21 mouse cellular contexts compared by ENCODE assay signal in genomic region chr7:35381861-35382260, GRCm38 (mm10). TPM values are rescaled to one million over a fixed set of nuclear protein-coding genes. Genes with fewer than 3 reads are reported as not detected.
DNase-seq lines count a peak whose midpoint lies in the region; ATAC-seq and TF ChIP-seq lines count a peak whose summit lies in the region.
"Had no signal": no experiment of that assay in that cellular context is flagged by ENCODE, and none has a peak within 500 bp of the region (broad histone marks: within the 10 kb centered on the region; RNA-seq: fewer than 3 reads in every experiment).

No protein-coding gene starts in this region.

- WGBS in kidney, postnatal 0 days, result 63% methylated on average over 15 of the region's 16 CpGs
- WGBS in kidney, embryonic 15.5 days, result 69% methylated on average over 16 of the region's 16 CpGs
- 53% methylated on average over 8 of the region's 16 CpGs for WGBS in intestine, embryonic 16.5 days
- whole genome bisulfite sequencing in small intestine, adult 2 months, result 66% methylated on average over 16 of the region's 16 CpGs

- no peak overlapping the region for H3K4me3 ChIP-seq in kidney, postnatal 0 days (replicated peaks; ENCODE audit: low read depth, low read length)
- no peak overlapping the region for H3K4me3 ChIP-seq in kidney, embryonic 15.5 days (replicated peaks)
- H3K4me3 ChIP-seq in intestine, embryonic 16.5 days (ENCODE audit: low read length), result no peak overlapping the region
- no peak overlapping the region for H3K4me3 ChIP-seq in small intestine, adult 2 months (ENCODE audit: low read depth, low read length)
- no peak overlapping the region for H3K4me3 ChIP-seq in gastrocnemius, adult 2 months
- H3K4me3 ChIP-seq: limb, embryonic 15.5 days; stomach, embryonic 15.5 days had no signal

- no peaks in the 10 kb centered on the region for H3K9me3 ChIP-seq in kidney, postnatal 0 days (replicated peaks; ENCODE audit: low read length)
- no peaks in the 10 kb centered on the region for H3K9me3 ChIP-seq in kidney, embryonic 15.5 days (replicated peaks)
- no peaks in the 10 kb centered on the region for H3K9me3 ChIP-seq in intestine, embryonic 16.5 days (ENCODE audit: control insufficient read depth, low read length)
- H3K9me3 ChIP-seq: limb, embryonic 15.5 days; stomach, embryonic 15.5 days had no signal

- no peak for DNase-seq in kidney, postnatal 0 days (ENCODE audit: low spot score)
- peak; percentile 79 for DNase-seq in ES-CJ7 (ENCODE audit: low read depth, low spot score)
- no peak for DNase-seq in adrenal gland, postnatal 36 days
- DNase-seq in gastrocnemius, adult 2 months, result no peak
- no peak for DNase-seq in heart, postnatal 14 days
- DNase-seq: adrenal gland, postnatal 25 days; cerebellum, adult 9-10 months; heart, postnatal 4 days; layer of hippocampus, adult 9-11 months; left cerebral cortex, postnatal 4 days; lung, embryonic 14.5 days; lung, postnatal 36 days; thymus, adult 18-20 months had no signal

- ATAC-seq in kidney, postnatal 0 days (replicated peaks; ENCODE audit: low FRiP score, low read depth), result 0 out of 2 replicates have a peak, but pooled peaks have one; percentile 8
- ATAC-seq in kidney, embryonic 15.5 days (replicated peaks; ENCODE audit: low FRiP score), result no peak
- peak; percentile 1; the same call in 1 of the 2 replicates for ATAC-seq in intestine, embryonic 16.5 days
- ATAC-seq: CD4-positive, CD25-positive, alpha-beta regulatory T cell, adult 4 months; inflammation-experienced regulatory T-cells, adult 6 months had no signal

- intact Hi-C loops in gastrocnemius, adult 2 months (cut with DNase I), result no loop called here
- intact Hi-C loops in heart, postnatal 14 days (cut with DNase I), result no loop called here

- H3K9ac ChIP-seq in kidney, postnatal 0 days (ENCODE audit: low read depth, low read length), result no peak overlapping the region
- no peak overlapping the region for H3K9ac ChIP-seq in kidney, embryonic 15.5 days
- H3K9ac ChIP-seq in intestine, embryonic 16.5 days (ENCODE audit: low read depth, low read length), result no peak overlapping the region
- H3K9ac ChIP-seq: hindbrain, embryonic 14.5 days; limb, embryonic 15.5 days; lung, embryonic 14.5 days; stomach, embryonic 15.5 days had no signal

- H3K27me3 ChIP-seq in kidney, postnatal 0 days (ENCODE audit: insufficient read depth, low read length), result no peaks in the 10 kb centered on the region
- no peaks in the 10 kb centered on the region for H3K27me3 ChIP-seq in kidney, embryonic 15.5 days
- H3K27me3 ChIP-seq in intestine, embryonic 16.5 days (replicated peaks; ENCODE audit: control insufficient read depth, insufficient read depth, low read length), result no peaks in the 10 kb centered on the region
- H3K27me3 ChIP-seq in small intestine, adult 2 months (ENCODE audit: control insufficient read depth, insufficient read depth, low read length), result no peaks in the 10 kb centered on the region
- H3K27me3 ChIP-seq: limb, embryonic 15.5 days; stomach, embryonic 15.5 days had no signal

- no peak overlapping the region for H3K27ac ChIP-seq in kidney, postnatal 0 days
- H3K27ac ChIP-seq in kidney, embryonic 15.5 days, result no peak overlapping the region
- H3K27ac ChIP-seq in intestine, embryonic 16.5 days (ENCODE audit: low read length), result peak overlapping the region; percentile 58
- H3K27ac ChIP-seq in small intestine, adult 2 months (ENCODE audit: insufficient read depth, low read depth, low read length), result peak overlapping the region; percentile 30
- H3K27ac ChIP-seq in gastrocnemius, adult 2 months, result no peak overlapping the region
- H3K27ac ChIP-seq: hindbrain, embryonic 14.5 days; limb, embryonic 15.5 days; stomach, embryonic 15.5 days had no signal

- TF ChIP-seq CTCF in kidney, postnatal 0 days (IDR thresholded peaks at IDR 0.05; ENCODE audit: low read depth), result no peak
- TF ChIP-seq CTCF in small intestine, adult 2 months (IDR thresholded peaks at IDR 0.05; ENCODE audit: extremely low read depth, insufficient read length, insufficient replicate concordance, low read depth, low read length), result no peak
- no peak for TF ChIP-seq CTCF in gastrocnemius, adult 2 months (IDR thresholded peaks at IDR 0.05)

- H3K36me3 ChIP-seq in kidney, postnatal 0 days (ENCODE audit: insufficient read depth, low read length), result peaks cover 10% of the 10 kb centered on the region; the same call in 1 of the 2 replicates
- peaks cover 35% of the 10 kb centered on the region for H3K36me3 ChIP-seq in kidney, embryonic 15.5 days
- peaks cover 12% of the 10 kb centered on the region for H3K36me3 ChIP-seq in intestine, embryonic 16.5 days (ENCODE audit: control insufficient read depth, insufficient read depth, low read length)
- peaks cover 67% of the 10 kb centered on the region for H3K36me3 ChIP-seq in small intestine, adult 2 months (ENCODE audit: control insufficient read depth, insufficient read depth, low read length)
- H3K36me3 ChIP-seq: limb, embryonic 15.5 days had no signal

- H3K4me1 ChIP-seq in kidney, postnatal 0 days (replicated peaks; ENCODE audit: insufficient read depth, low read length), result no peaks in the 10 kb centered on the region
- H3K4me1 ChIP-seq in kidney, embryonic 15.5 days, result peaks cover 5% of the 10 kb centered on the region
- H3K4me1 ChIP-seq in intestine, embryonic 16.5 days (ENCODE audit: control insufficient read depth, insufficient read depth, low read length), result peaks cover 19% of the 10 kb centered on the region
- H3K4me1 ChIP-seq in small intestine, adult 2 months (ENCODE audit: control insufficient read depth, insufficient read depth, insufficient read length, low read length), result peaks cover 12% of the 10 kb centered on the region
- H3K4me1 ChIP-seq: limb, embryonic 15.5 days; stomach, embryonic 15.5 days had no signal

- H3K4me2 ChIP-seq in kidney, postnatal 0 days (ENCODE audit: low read length), result no peak overlapping the region
- H3K4me2 ChIP-seq in kidney, embryonic 15.5 days, result no peak overlapping the region
- H3K4me2 ChIP-seq in intestine, embryonic 16.5 days (ENCODE audit: low read depth, low read length), result no peak overlapping the region
- H3K4me2 ChIP-seq: hindbrain, embryonic 14.5 days; limb, embryonic 15.5 days; lung, embryonic 14.5 days; stomach, embryonic 15.5 days had no signal

- TF ChIP-seq POLR2A in small intestine, adult 2 months (IDR thresholded peaks at IDR 0.05; ENCODE audit: low read depth, low read length), result no peak

RNA-seq across cellular contexts. Expression of gene Faap24, which starts 14.8 kb away (rescaled TPM):
- 14.3 and 15.4 TPM in 2 replicates for polyA plus RNA-seq in kidney, postnatal 0 days (2015; fragmentation: Nextera tagmentation; extraction: Ambion mirVana)
- polyA plus RNA-seq in kidney, embryonic 15.5 days (2015; fragmentation: Nextera tagmentation; extraction: Ambion mirVana), result 19.4 and 20.2 TPM in 2 replicates
- 21.1 and 22.5 TPM in 2 replicates for polyA plus RNA-seq in intestine, embryonic 16.5 days (2015; fragmentation: Nextera tagmentation; extraction: Ambion mirVana)
- 1.8 and 3.9 TPM in 2 replicates for polyA plus RNA-seq in small intestine, adult 2 months (2012; rRNA removed)
- total RNA-seq in adrenal gland, postnatal 36 days (2021), result 1 to 10 TPM; 6.7 to 8.4 TPM
- under 1 TPM; 0.75 to 0.92 TPM for total RNA-seq in gastrocnemius, adult 2 months (2021)
- total RNA-seq in heart, postnatal 14 days (2021), result 1 to 10 TPM; 1.6 to 2.9 TPM

RNA-seq across cellular contexts. Expression of gene Cep89, which starts 15.0 kb away (rescaled TPM):
- 32.2 and 34.1 TPM in 2 replicates for polyA plus RNA-seq in kidney, postnatal 0 days (2015; fragmentation: Nextera tagmentation; extraction: Ambion mirVana)
- 53.9 and 63.3 TPM in 2 replicates for polyA plus RNA-seq in kidney, embryonic 15.5 days (2015; fragmentation: Nextera tagmentation; extraction: Ambion mirVana)
- polyA plus RNA-seq in intestine, embryonic 16.5 days (2015; fragmentation: Nextera tagmentation; extraction: Ambion mirVana), result 41.4 and 45.0 TPM in 2 replicates
- polyA plus RNA-seq in small intestine, adult 2 months (2012; rRNA removed), result 4.4 and 10.1 TPM in 2 replicates
- 10 to 100 TPM; 17.0 to 17.7 TPM for total RNA-seq in adrenal gland, postnatal 36 days (2021)
- 1 to 10 TPM; 7.4 to 7.9 TPM for total RNA-seq in gastrocnemius, adult 2 months (2021)
- total RNA-seq in heart, postnatal 14 days (2021), result 10 to 100 TPM; 14.1 to 15.4 TPM

RNA-seq across cellular contexts. Expression of gene Rhpn2, which starts 47.9 kb away (rescaled TPM):
- polyA plus RNA-seq in kidney, postnatal 0 days (2015; fragmentation: Nextera tagmentation; extraction: Ambion mirVana), result 14.6 and 15.1 TPM in 2 replicates
- polyA plus RNA-seq in kidney, embryonic 15.5 days (2015; fragmentation: Nextera tagmentation; extraction: Ambion mirVana), result 14.3 and 14.4 TPM in 2 replicates
- polyA plus RNA-seq in intestine, embryonic 16.5 days (2015; fragmentation: Nextera tagmentation; extraction: Ambion mirVana), result 95.3 and 105 TPM in 2 replicates
- polyA plus RNA-seq in small intestine, adult 2 months (2012; rRNA removed), result 14.6 and 46.0 TPM in 2 replicates
- total RNA-seq in adrenal gland, postnatal 36 days (2021), result 1 to 10 TPM; 1.7 to 2.9 TPM
- 1 to 10 TPM; 1.2 to 1.3 TPM for total RNA-seq in gastrocnemius, adult 2 months (2021)
- 1 to 10 TPM; 5.0 to 6.0 TPM for total RNA-seq in heart, postnatal 14 days (2021)

Comparison
In these comparisons a context has a peak if more than half of its experiments do, and no peak if none do; other contexts are left out.
1. H3K27ac ChIP-seq: peak in intestine, embryonic 16.5 days (single experiment) and small intestine, adult 2 months (single experiment); none in kidney, postnatal 0 days (single experiment), kidney, embryonic 15.5 days (single experiment) and gastrocnemius, adult 2 months (single experiment).